8 mouse cellular contexts compared by ENCODE assay signal in genomic region chr8:105170381-105171115, GRCm38 (mm10). TPM values are rescaled to one million over a fixed set of nuclear protein-coding genes. Genes with fewer than 3 reads are reported as not detected.
DNase-seq lines count a peak whose midpoint lies in the region; ATAC-seq lines count a peak whose summit lies in the region.

TSS of gene Cbfb (plus strand) at chr8:105170674.

- H3K4me3 ChIP-seq in forebrain, embryonic 10.5 days: peak within 1 kb of the TSS; percentile 93
- H3K4me3 ChIP-seq in heart, embryonic 15.5 days: peak within 1 kb of the TSS; percentile 95
- H3K4me3 ChIP-seq in liver, embryonic 13.5 days (replicated peaks): peak within 1 kb of the TSS; percentile 71
- H3K4me3 ChIP-seq in stomach, embryonic 14.5 days (ENCODE audit: low read depth, low read length): peak within 1 kb of the TSS; percentile 95

- H3K9me3 ChIP-seq in forebrain, embryonic 10.5 days: no peaks in the 10 kb centered on the region
- H3K9me3 ChIP-seq in heart, embryonic 15.5 days (replicated peaks): no peaks in the 10 kb centered on the region
- no peaks in the 10 kb centered on the region for H3K9me3 ChIP-seq in liver, embryonic 13.5 days (replicated peaks)
- H3K9me3 ChIP-seq in stomach, embryonic 14.5 days (ENCODE audit: control insufficient read depth, low read depth, low read length): no peaks in the 10 kb centered on the region

- H3K9ac ChIP-seq in heart, embryonic 15.5 days: peak within 1 kb of the TSS; percentile 98
- peak within 1 kb of the TSS; percentile 76 for H3K9ac ChIP-seq in liver, embryonic 13.5 days
- peak within 1 kb of the TSS; percentile 92 for H3K9ac ChIP-seq in stomach, embryonic 14.5 days (replicated peaks; ENCODE audit: low read depth, low read length)

- no peaks in the 10 kb centered on the region for H3K27me3 ChIP-seq in forebrain, embryonic 10.5 days (ENCODE audit: poor library complexity, severe bottlenecking)
- no peaks in the 10 kb centered on the region for H3K27me3 ChIP-seq in heart, embryonic 15.5 days
- peaks cover 44% of the 10 kb centered on the region for H3K27me3 ChIP-seq in liver, embryonic 13.5 days
- no peaks in the 10 kb centered on the region for H3K27me3 ChIP-seq in stomach, embryonic 14.5 days (ENCODE audit: control insufficient read depth, insufficient read depth, low read length)

- DNase-seq in CD8-positive naive resting alpha-beta T cell, adult 2 months (ENCODE audit: low read depth in 2 of 2, low spot score in 2 of 2): peak; percentile 94 to 95
- peak; percentile 96 for DNase-seq in c-Kit-positive CD71-negative TER-119-negative erythroid progenitor cells, embryonic 14.5 days (ENCODE audit: low read depth)
- DNase-seq in forebrain, embryonic 10.5 days (ENCODE audit: extremely low spot score, low spot score): peak; percentile 99
- peak; percentile 98 for DNase-seq in kidney, postnatal 14 days
- peak; percentile 76 for DNase-seq in liver, embryonic 13.5 days
- peak; percentile 94 to 97 for DNase-seq in natural killer cell, adult 2 months (ENCODE audit: low spot score in 2 of 2)

- H3K4me2 ChIP-seq in heart, embryonic 15.5 days: peak within 1 kb of the TSS; percentile 81
- H3K4me2 ChIP-seq in liver, embryonic 13.5 days: peak within 1 kb of the TSS; percentile 89
- peak within 1 kb of the TSS; percentile 67 for H3K4me2 ChIP-seq in stomach, embryonic 14.5 days (replicated peaks; ENCODE audit: low read depth, low read length)

- H3K27ac ChIP-seq in forebrain, embryonic 10.5 days: peak within 1 kb of the TSS; percentile 99
- peak within 1 kb of the TSS; percentile 99 for H3K27ac ChIP-seq in heart, embryonic 15.5 days
- H3K27ac ChIP-seq in liver, embryonic 13.5 days: peak within 1 kb of the TSS; percentile 79
- peak within 1 kb of the TSS; percentile 97 for H3K27ac ChIP-seq in stomach, embryonic 14.5 days (ENCODE audit: low read length)

- under 1% methylated on average over 72 of the region's 86 CpGs for WGBS in forebrain, embryonic 10.5 days
- under 1% methylated on average over 59 of the region's 86 CpGs for WGBS in heart, embryonic 15.5 days
- WGBS in liver, embryonic 13.5 days (ENCODE audit: insufficient replicate concordance): under 1% methylated on average over 79 of the region's 86 CpGs
- WGBS in stomach, embryonic 14.5 days: under 1% methylated on average over 57 of the region's 86 CpGs

- ATAC-seq in heart, embryonic 15.5 days (replicated peaks; ENCODE audit: insufficient number of reproducible peaks, insufficient read depth, low FRiP score, low read depth): peak; percentile 89
- peak; percentile 86 for ATAC-seq in liver, embryonic 13.5 days (ENCODE audit: low read depth)
- peak; percentile 93 for ATAC-seq in stomach, embryonic 14.5 days (ENCODE audit: insufficient number of reproducible peaks, insufficient read depth, low FRiP score, low read depth)

- peaks cover 33% of the 10 kb centered on the region for H3K4me1 ChIP-seq in forebrain, embryonic 10.5 days
- peaks cover 23% of the 10 kb centered on the region for H3K4me1 ChIP-seq in heart, embryonic 15.5 days (replicated peaks)
- peaks cover 20% of the 10 kb centered on the region for H3K4me1 ChIP-seq in liver, embryonic 13.5 days (replicated peaks)
- peaks cover 6% of the 10 kb centered on the region for H3K4me1 ChIP-seq in stomach, embryonic 14.5 days (ENCODE audit: control insufficient read depth, insufficient read depth, low read length)

- H3K36me3 ChIP-seq in forebrain, embryonic 10.5 days (replicated peaks): peaks cover 21% of the 10 kb centered on the region
- H3K36me3 ChIP-seq in heart, embryonic 15.5 days: no peaks in the 10 kb centered on the region
- H3K36me3 ChIP-seq in liver, embryonic 13.5 days: no peaks in the 10 kb centered on the region
- no peaks in the 10 kb centered on the region for H3K36me3 ChIP-seq in stomach, embryonic 14.5 days (ENCODE audit: control insufficient read depth, insufficient read depth, low read length)

RNA-seq across cellular contexts. Expression of gene Cbfb, which starts in this region (rescaled TPM):
- polyA plus RNA-seq in forebrain, embryonic 10.5 days (2016; fragmentation: Nextera tagmentation; extraction: Ambion mirVana): 51.8 and 52.1 TPM in 2 replicates
- 39.2 and 40.1 TPM in 2 replicates for polyA plus RNA-seq in heart, embryonic 15.5 days (2015; fragmentation: Nextera tagmentation; extraction: Ambion mirVana)
- polyA plus RNA-seq in liver, embryonic 13.5 days (2015; fragmentation: Nextera tagmentation; extraction: Ambion mirVana): 8.9 and 11.5 TPM in 2 replicates
- polyA plus RNA-seq in stomach, embryonic 14.5 days (2014; fragmentation: Nextera tagmentation; extraction: Ambion mirVana): 73.7 and 75.2 TPM in 2 replicates

Comparison
In these comparisons a context has a peak if more than half of its experiments do, and no peak if none do; other contexts are left out.
1. Peak in every context shown above with its lines: DNase-seq, ATAC-seq, H3K4me3 ChIP-seq and H3K27ac ChIP-seq.